Mouse (Mus musculus) stomach, adult 2 months (tissue): ENCODE data around the gene Frk. TPM values are rescaled to one million over a fixed set of nuclear protein-coding genes. Genes with fewer than 3 reads are reported as not detected.

Experiments
- polyA plus RNA-seq: library from polyadenylated mRNA; depleted of rRNA; stranded (reverse); fragments of >200 nt; gene quantifications from 2 replicates; pipeline ENCODE4 v1.2.3, GENCODE M21; 2012; rRNA removed

Frk gene
- polyA plus RNA-seq, result 1.2 and 1.5 TPM in 2 replicates

DNA sequence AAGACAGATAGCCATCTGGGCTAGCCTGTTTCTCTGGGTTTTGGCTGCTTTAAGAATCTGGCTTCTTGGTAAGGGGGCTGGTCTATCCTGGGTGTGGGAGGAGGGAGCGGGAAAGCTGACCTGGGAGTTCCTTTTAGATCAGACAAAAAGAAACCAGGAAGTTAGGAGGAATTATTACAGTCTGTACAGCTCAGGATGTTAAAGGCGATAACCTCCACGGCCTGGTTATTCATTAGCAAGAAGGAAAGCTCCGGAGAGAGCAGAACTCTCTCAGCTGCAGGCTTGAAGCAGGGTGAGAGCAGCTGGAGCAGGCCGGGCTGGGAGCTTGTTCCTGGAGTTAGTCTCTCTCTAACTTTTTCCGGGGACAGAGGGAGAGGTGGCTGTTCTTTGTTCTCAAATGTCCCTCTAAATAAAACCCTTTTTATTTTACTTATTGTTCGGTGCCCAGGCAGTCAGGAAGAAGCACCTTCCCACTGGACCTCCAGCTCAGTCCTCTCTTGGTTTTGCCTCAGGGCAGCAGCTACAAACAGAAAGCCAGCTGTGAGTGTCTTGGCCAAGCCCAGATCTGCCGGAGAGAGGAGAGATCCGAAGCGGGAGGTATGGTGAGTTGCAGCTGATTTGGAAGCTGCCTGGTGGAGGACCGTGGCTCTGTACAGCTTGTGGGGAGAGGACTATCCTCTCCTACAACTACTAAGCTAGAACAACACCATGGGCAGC, at the start of gene Frk:
TSS of gene Frk (plus strand) at position 103 of the 717 bp plus-strand sequence.

Other genes with a start within 250 kb of the Frk start
- 7.2 and 11.3 TPM in 2 replicates for gene Tspyl1, start 201.2 kb upstream of the Frk start, polyA plus RNA-seq
- 1.4 and 2.1 TPM in 2 replicates for gene Tspyl4, start 186.0 kb upstream of the Frk start, polyA plus RNA-seq
- gene Col10a1, start 93.4 kb upstream of the Frk start, polyA plus RNA-seq, result not detected in 2 replicates
- 2.2 and 2.3 TPM in 2 replicates for gene Nt5dc1, start 64.8 kb upstream of the Frk start, polyA plus RNA-seq